Mouse (Mus musculus) kidney, embryonic 14.5 days (tissue): ENCODE measurements around the gene Polr2g. TPM values are rescaled to one million over a fixed set of nuclear protein-coding genes. Genes with fewer than 3 reads are reported as not detected.
A peak's percentile ranks its signal among the peaks of the same experiment; 100 is the strongest.

Source experiments
- ATAC-seq: fragments of 200-750 bp; cut with Nextera tagmentation; 2 replicates; pipeline ENCODE4 v1.8.0; 2017; ENCODE audit warnings: moderate number of reproducible peaks, mild to moderate bottlenecking, moderate TSS enrichment, moderate library complexity; ENCODE audit not compliant: low FRiP score, low TSS enrichment
- H3K27ac ChIP-seq: fragments of 300-500 bp; sonication (generic); 2 replicates; pipeline ENCODE4 v1.5.1; 2014; ENCODE audit warnings: low read depth, mild to moderate bottlenecking, low read length, moderate library complexity, mixed read lengths
- H3K27me3 ChIP-seq: fragments of 300-500 bp; sonication (generic); 2 replicates; pipeline ENCODE4 v1.6.1; 2014; ENCODE audit warnings: mild to moderate bottlenecking, low read length; ENCODE audit not compliant: control insufficient read depth, insufficient read depth
- H3K36me3 ChIP-seq: fragments of 300-500 bp; sonication (generic); 2 replicates; pipeline ENCODE4 v1.6.1; 2014; ENCODE audit warnings: low read length, mixed read lengths; ENCODE audit not compliant: control insufficient read depth, insufficient read depth
- H3K4me1 ChIP-seq: fragments of 300-500 bp; sonication (generic); 2 replicates; pipeline ENCODE4 v1.6.1; 2014; ENCODE audit warnings: low read length, mixed read lengths; ENCODE audit not compliant: control insufficient read depth, insufficient read depth
- H3K4me2 ChIP-seq: fragments of 300-500 bp; sonication (generic); replicated peaks from 2 replicates; pipeline ENCODE4 v1.6.1; 2014; ENCODE audit warnings: low read depth, mild to moderate bottlenecking, low read length
- H3K4me3 ChIP-seq: fragments of 300-500 bp; sonication (generic); 2 replicates; pipeline ENCODE4 v1.5.1; 2014; ENCODE audit warnings: mild to moderate bottlenecking, low read length
- H3K9ac ChIP-seq: fragments of 300-500 bp; sonication (generic); 2 replicates; pipeline ENCODE4 v1.6.1; 2014; ENCODE audit warnings: low read depth, mild to moderate bottlenecking, low read length, moderate library complexity
- H3K9me3 ChIP-seq: fragments of 300-500 bp; sonication (generic); 2 replicates; pipeline ENCODE4 v1.6.1; 2016; ENCODE audit warnings: low read length; ENCODE audit not compliant: control insufficient read depth
- WGBS: fragments of 180-500 bp; shearing (Covaris S2); extraction: QIAGEN DNeasy Blood & Tissue Kit; methylation state at CpG from one replicate; pipeline ENCODE4 v1.1.7; 2014; 5-methylcytosine and 5-hydroxymethylcytosine counted together
- polyA plus RNA-seq: library from polyadenylated mRNA; unstranded; fragments of >200 nt; fragmentation: Nextera tagmentation; extraction: Ambion mirVana; gene quantifications from 2 replicates; pipeline ENCODE4 v1.2.1, GENCODE M21; 2014

Gene Polr2g
- polyA plus RNA-seq, 1 experiment from 2014 or later, result 188 TPM

GRCm38 (mm10) chr19:8802130-8802821 is 3.9 kb upstream of the Polr2g start, which contains the start of gene Zbtb3:
Gene Zbtb3, plus strand, starts transcription at chr19:8802555.
- Histone ChIP-seq H3K27me3 (no peaks in the 10 kb centered on the region), H3K4me2 (peak within 1 kb of the TSS; percentile 56), H3K4me1 (peaks cover 20% of the 10 kb centered on the region; the same call in 1 of the 2 replicates), H3K36me3 (peaks cover 28% of the 10 kb centered on the region), H3K9ac (peak within 1 kb of the TSS; percentile 47; the same call in 1 of the 2 replicates), H3K27ac (peak within 1 kb of the TSS; percentile 85), H3K4me3 (peak within 1 kb of the TSS; percentile 61), H3K9me3 (no peaks in the 10 kb centered on the region)
- under 1% methylated on average over 30 of the region's 30 CpGs for WGBS
- peak; percentile 97 for ATAC-seq

- H3K4me3 ChIP-seq, result peak overlapping the region; percentile 82
- H3K9ac ChIP-seq, result peak overlapping the region; percentile 87; the same call in 1 of the 2 replicates
- H3K27me3 ChIP-seq, result no peaks in the 10 kb centered on the region
- peaks cover 20% of the 10 kb centered on the region; the same call in 1 of the 2 replicates for H3K4me1 ChIP-seq
- H3K27ac ChIP-seq, result no peak overlapping the region
- no peaks in the 10 kb centered on the region for H3K9me3 ChIP-seq
- no peak for ATAC-seq
- H3K4me2 ChIP-seq, result peak overlapping the region; percentile 75
- peaks cover 23% of the 10 kb centered on the region for H3K36me3 ChIP-seq
Measured at GRCm38 (mm10) chr19:8798947-8799315, 554 bp upstream of the Polr2g start.

DNA sequence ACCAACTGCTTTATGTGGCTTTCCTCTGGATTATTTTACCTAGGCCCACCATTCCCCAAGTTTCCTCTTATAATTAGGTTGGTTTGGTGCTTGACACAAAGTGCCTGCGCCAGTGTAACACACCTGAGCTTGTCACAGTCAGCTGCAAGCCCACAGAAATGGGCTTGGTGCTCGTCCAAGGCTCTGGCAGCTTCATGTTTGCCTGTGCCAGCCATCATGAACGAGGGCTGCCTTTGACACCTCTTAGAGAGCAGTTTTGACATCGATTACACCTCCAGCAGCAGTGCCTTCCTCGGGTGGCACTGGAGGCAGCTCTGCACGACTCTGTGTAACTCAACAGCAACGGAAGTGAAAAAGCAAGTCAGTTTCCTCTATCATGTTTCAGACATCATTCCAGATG is 8.2 kb downstream of the Polr2g start:
- WGBS, result 76% methylated on average over 7 of the region's 7 CpGs
- no peak overlapping the region for H3K4me2 ChIP-seq

DNA sequence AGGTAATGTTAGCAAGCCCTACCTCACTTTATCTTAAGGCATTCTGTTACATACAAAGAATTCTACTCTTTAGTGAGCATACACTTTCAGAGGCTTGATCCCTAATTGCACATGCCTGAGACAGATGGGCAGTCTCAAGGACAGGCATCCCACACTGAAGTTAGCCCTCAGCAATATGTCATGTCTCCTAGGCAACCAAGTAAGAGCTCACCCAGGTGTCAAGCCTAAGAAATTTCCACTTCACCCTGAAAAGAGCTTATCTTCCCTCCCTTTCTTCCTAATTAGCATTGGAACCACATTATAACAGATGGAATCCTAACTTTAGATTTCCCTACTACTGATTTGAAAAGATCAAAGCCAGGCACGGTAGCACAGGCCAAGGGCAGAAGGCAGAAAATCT is 9.2 kb downstream of the Polr2g start:
- no peak for ATAC-seq
- H3K9me3 ChIP-seq, result no peaks in the 10 kb centered on the region
- 38% methylated on average over 1 of the region's 1 CpGs for WGBS
- H3K27me3 ChIP-seq, result no peaks in the 10 kb centered on the region
- H3K27ac ChIP-seq, result no peak overlapping the region
- no peak overlapping the region for H3K4me3 ChIP-seq
- H3K4me1 ChIP-seq, result 0 out of 2 replicates have a peak, but pooled peaks cover 6% of the 10 kb centered on the region
- H3K36me3 ChIP-seq, result peaks cover 19% of the 10 kb centered on the region
- H3K9ac ChIP-seq, result no peak overlapping the region
- no peak overlapping the region for H3K4me2 ChIP-seq

More for the DNA sequence above, 8.2 kb downstream of the Polr2g start:
- Histone ChIP-seq H3K27me3 (no peaks in the 10 kb centered on the region), H3K36me3 (peaks cover 29% of the 10 kb centered on the region), H3K4me1 (0 out of 2 replicates have a peak, but pooled peaks cover 5% of the 10 kb centered on the region), H3K4me3 (no peak overlapping the region), H3K9me3 (no peaks in the 10 kb centered on the region), H3K27ac (no peak overlapping the region), H3K9ac (no peak overlapping the region)
- no peak for ATAC-seq

DNA sequence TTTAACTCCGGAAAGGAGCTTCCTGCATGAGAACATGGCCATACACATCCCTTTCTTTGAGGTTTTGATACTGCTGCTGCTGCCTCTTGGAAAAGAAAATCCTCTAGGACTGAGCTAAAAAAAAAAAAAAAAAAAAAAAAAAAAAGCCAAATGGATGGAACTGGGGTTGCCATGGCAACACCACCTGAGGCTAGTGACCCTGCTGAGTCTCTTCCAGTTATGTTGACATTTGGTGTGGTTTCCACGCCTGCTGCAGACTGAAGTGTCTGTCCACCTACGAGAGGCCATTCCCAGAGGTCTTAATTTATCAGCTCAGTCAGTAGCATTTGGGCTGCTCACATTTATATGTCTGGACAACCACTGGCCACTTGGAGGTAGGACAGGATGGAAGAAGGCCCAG is 9.9 kb downstream of the Polr2g start:
- Histone ChIP-seq H3K27me3 (no peaks in the 10 kb centered on the region), H3K27ac (no peak overlapping the region), H3K9ac (no peak overlapping the region), H3K4me3 (no peak overlapping the region), H3K4me1 (0 out of 2 replicates have a peak, but pooled peaks cover 6% of the 10 kb centered on the region), H3K36me3 (peaks cover 18% of the 10 kb centered on the region), H3K9me3 (no peaks in the 10 kb centered on the region), H3K4me2 (no peak overlapping the region)
- ATAC-seq, result no peak
- 29% methylated on average over 3 of the region's 3 CpGs for WGBS

- peak within 1 kb of the TSS; percentile 76 for H3K4me3 ChIP-seq
- no peaks in the 10 kb centered on the region for H3K9me3 ChIP-seq
- peak; percentile 99 for ATAC-seq
- H3K36me3 ChIP-seq, result peaks cover 29% of the 10 kb centered on the region
- H3K27me3 ChIP-seq, result no peaks in the 10 kb centered on the region
- 1% methylated on average over 32 of the region's 32 CpGs for WGBS
- H3K9ac ChIP-seq, result peak within 1 kb of the TSS; percentile 78
- H3K27ac ChIP-seq, result peak within 1 kb of the TSS; percentile 85
- H3K4me1 ChIP-seq, result 0 out of 2 replicates have a peak, but pooled peaks cover 6% of the 10 kb centered on the region
- peak within 1 kb of the TSS; percentile 72 for H3K4me2 ChIP-seq
Measured at GRCm38 (mm10) chr19:8786008-8786781, 12.2 kb downstream of the Polr2g start, which contains the start of gene Taf6l. Gene Taf6l, minus strand, starts transcription at chr19:8786417.

GRCm38 (mm10) chr19:8774951-8775421 is 23.4 kb downstream of the Polr2g start:
- peak overlapping the region; percentile 70 for H3K4me3 ChIP-seq
- H3K9ac ChIP-seq, result peak overlapping the region; percentile 96
- WGBS, result 6% methylated on average over 18 of the region's 20 CpGs
- H3K27me3 ChIP-seq, result no peaks in the 10 kb centered on the region
- ATAC-seq, result peak; percentile 29
- H3K27ac ChIP-seq, result peak overlapping the region; percentile 97
- H3K4me1 ChIP-seq, result peaks cover 25% of the 10 kb centered on the region
- peak overlapping the region; percentile 98 for H3K4me2 ChIP-seq
- H3K9me3 ChIP-seq, result no peaks in the 10 kb centered on the region
- peaks cover 30% of the 10 kb centered on the region for H3K36me3 ChIP-seq

- H3K9me3 ChIP-seq, result no peaks in the 10 kb centered on the region
- H3K27me3 ChIP-seq, result no peaks in the 10 kb centered on the region
- H3K4me3 ChIP-seq, result peak within 1 kb of the TSS; percentile 70
- peak within 1 kb of the TSS; percentile 98 for H3K4me2 ChIP-seq
- peak; percentile 93 for ATAC-seq
- peak within 1 kb of the TSS; percentile 96 for H3K9ac ChIP-seq
- peaks cover 33% of the 10 kb centered on the region for H3K36me3 ChIP-seq
- peak within 1 kb of the TSS; percentile 97 for H3K27ac ChIP-seq
- H3K4me1 ChIP-seq, result peaks cover 25% of the 10 kb centered on the region
- WGBS, result under 1% methylated on average over 68 of the region's 68 CpGs
Measured at GRCm38 (mm10) chr19:8774086-8774835, 24.1 kb downstream of the Polr2g start, which contains the start of gene Tmem179b. Gene Tmem179b, minus strand, starts transcription at chr19:8774467.
